Mouse (Mus musculus) megakaryocyte, embryonic 14.5 days (primary cell): ENCODE measurements around the gene Os9.

Experiments used
- FLI1 ChIP-seq: IDR thresholded peaks from 2 replicates; pipeline ENCODE4 v1.6.1; 2012; ENCODE audit warnings: low read length, inconsistent platforms, mixed read lengths
- GATA1 ChIP-seq: IDR thresholded peaks from 3 replicates; pipeline ENCODE4 v1.6.1; 2012; ENCODE audit warnings: mixed read lengths, low read length, inconsistent platforms, borderline replicate concordance

GRCm38 (mm10) chr10:127092742-127093141 is 28.2 kb downstream of the Os9 start:
- TF ChIP-seq GATA1 (no peak), FLI1 (no peak)
